Mouse (Mus musculus) layer of hippocampus, postnatal 10 days (tissue): ENCODE results near the gene Poln. TPM values are rescaled to one million over a fixed set of nuclear protein-coding genes. Genes with fewer than 3 reads are reported as not detected.
A peak's percentile ranks its signal among the peaks of the same experiment; 100 is the strongest.

Experiments
- DNase-seq, 2 experiments: peaks; one replicate each; pipeline ENCODE4 v3.0.0; 2021; ENCODE audit warnings: low spot score in 2 of 2
- total RNA-seq, 2 experiments: library from RNA; stranded (reverse); gene quantifications; 2 replicates each; pipeline ENCODE4 v1.2.3; 2021

Poln gene
- total RNA-seq, 2 experiments from 2014 or later = 0.58 to 2.0 TPM

- DNase-seq = peak; percentile 41 to 52
Observed at GRCm38 (mm10) chr5:34186961-34187391, 17.7 kb upstream of the Poln start.

DNA sequence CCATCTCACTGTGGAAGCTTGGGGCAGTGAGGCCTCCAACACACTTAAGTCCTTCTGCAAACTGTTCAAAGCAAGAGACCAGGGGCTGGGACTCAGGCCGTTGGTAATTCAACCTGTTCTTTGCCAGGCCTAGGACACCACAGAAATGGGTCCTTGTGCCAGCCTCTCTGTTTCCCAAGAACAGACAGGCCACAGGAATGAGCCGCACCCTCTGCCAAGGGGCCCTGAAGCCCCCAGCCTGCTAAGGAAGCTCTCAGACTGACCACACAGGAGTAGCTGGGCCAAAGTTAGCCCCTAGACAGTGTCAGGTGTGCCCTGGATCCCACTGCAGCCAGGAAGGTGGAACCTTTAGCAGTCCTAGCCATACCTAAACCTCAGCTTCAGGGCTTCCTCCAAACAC is 17.1 kb upstream of the Poln start:
- no peak for DNase-seq

DNA sequence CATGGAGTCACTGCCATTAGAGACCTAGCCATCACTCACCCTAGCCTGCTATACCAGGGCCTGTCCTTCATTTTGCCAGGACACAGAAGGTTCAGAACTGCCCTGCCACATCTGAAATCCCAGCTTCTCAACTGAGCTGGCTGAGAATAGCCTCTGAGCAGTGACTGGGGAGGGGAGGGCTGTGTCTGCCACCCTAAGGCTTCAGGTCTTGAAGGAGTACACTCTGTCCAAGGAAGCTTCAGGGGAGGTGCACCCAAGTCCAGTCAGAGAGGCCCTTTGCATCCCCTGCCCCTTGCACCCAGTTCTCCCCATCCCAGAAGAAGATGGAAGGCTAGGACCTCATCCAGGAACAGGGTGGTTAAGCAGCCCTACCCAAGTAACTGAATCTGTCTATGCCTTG is 16.5 kb upstream of the Poln start:
- no peak for DNase-seq

DNA sequence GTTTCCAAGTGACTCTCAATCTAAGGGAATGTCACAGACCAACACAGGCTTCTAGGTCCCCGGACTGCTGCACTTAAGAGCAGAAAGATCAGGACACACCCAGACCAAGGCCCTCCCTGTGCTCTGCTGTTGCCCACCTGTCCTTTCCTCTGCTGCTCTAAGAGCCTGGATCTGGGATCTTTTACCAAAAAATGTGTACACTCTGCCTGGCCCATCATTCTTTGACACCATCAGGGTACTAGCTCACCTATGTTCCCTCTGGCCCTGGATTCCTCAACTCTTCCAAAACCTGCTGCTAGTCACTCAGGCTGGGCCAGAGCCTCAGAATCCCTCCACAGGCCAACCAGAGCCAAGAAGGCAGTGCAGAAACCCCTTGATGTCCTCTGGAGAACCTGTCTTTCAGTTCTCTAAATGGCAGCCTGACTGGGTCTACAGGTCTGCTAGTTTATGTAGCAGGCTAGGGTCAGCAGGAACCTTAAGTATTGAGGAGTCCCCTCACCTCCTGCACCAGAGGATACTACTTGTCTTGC is 15.9 kb upstream of the Poln start:
- peak in 1 of 2 experiments; percentile 7 for DNase-seq

DNA sequence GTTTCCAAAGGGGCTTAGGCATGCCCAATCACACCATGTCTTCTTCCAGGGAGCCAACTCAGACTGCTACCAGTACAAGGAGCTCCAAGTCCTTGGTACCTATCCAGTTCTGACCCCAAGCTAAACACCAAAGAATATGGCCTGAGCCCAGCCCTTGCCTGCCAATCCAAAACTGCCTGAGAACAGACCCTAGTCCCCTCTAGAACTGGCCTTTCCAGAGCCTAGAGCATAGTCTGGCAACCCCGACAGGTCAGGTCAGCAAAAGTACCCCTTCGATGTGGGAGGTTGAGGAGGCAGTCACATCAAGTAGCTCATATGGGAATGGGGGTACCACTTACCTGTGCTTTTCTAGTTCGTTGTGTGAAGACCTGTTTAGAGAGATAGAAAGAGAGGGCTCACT is 14.7 kb upstream of the Poln start:
- DNase-seq = peak; percentile 3 to 12

GRCm38 (mm10) chr5:34183156-34183880 is 14.1 kb upstream of the Poln start:
- peak; percentile 18 to 24 for DNase-seq

- DNase-seq = peak; percentile 4 to 10
Observed at GRCm38 (mm10) chr5:34182486-34182885, 13.2 kb upstream of the Poln start.

- no peak for DNase-seq
Observed at GRCm38 (mm10) chr5:34177821-34178220, 8.6 kb upstream of the Poln start.

GRCm38 (mm10) chr5:34177091-34177490 is 7.8 kb upstream of the Poln start:
- peak in 1 of 2 experiments; percentile 9 for DNase-seq

DNA sequence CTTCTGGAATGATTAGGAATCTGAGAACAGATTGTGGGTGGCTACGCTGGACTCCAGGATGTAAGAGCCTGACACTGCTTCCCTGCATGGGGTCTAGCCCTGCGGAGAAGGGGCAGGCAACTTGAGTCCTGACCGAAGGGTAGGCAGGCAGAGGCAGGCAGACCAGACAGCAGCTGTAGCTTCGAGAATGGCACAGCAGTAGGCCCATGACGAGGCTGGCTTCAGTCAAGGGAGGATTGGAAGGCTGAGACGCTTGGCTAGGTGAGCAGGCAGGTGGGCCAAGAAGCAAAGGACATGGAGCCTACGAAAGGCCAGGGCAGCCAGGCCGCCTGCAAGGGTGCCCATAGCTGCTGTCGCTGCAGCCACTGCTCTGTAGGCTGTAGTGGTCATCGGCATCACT is 7.4 kb upstream of the Poln start:
- peak in 1 of 2 experiments; percentile 4 for DNase-seq

GRCm38 (mm10) chr5:34175403-34175694 is 6.1 kb upstream of the Poln start:
- no peak for DNase-seq

DNA sequence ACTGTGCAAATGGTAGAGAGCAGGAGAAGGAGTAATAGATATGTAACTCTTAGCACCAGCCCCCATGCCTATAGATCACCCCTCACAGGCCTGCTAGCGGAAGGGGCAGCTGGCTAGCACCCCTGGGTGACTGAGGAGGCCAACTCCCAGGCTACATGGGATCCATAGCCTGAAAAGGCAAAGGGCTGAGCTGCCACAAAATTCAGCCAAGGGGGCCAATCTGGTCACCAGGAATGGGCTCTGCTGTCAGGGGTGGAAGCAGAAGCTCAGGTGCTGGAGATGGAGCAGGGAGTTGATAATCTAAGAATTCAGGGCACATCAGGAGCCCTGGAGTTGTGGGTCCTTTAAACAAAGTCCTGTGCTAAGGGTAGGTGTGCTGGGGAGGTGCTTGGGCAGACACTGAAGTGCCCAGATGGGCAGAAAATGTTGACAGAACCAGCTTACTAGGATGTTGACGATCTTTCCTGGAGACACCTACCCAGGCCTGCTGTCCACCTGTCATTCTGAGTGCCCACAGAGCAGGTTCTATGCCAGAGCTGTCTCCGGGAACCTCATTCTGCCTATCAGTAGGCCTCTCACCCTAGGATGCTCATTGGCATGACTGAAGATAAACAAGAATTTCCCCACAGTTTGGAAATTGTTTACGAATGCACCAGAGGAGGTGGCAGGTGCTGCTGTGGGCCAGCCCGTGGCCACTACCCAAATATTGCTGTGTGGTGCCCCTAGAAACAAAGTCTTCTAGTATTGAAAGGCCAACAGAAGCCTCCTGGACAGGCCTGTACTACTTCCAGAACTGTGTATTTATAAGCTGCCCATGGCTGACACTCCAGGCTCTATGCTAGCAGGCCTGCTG is 5.5 kb upstream of the Poln start:
- DNase-seq = peak in 1 of 2 experiments; percentile 3

- DNase-seq = no peak
Observed at GRCm38 (mm10) chr5:34174021-34174420, 4.8 kb upstream of the Poln start.

GRCm38 (mm10) chr5:34170726-34171125 is 1.5 kb upstream of the Poln start:
- peak; percentile 10 to 24 for DNase-seq

- DNase-seq = no peak
Observed at GRCm38 (mm10) chr5:34169954-34170353, 706 bp upstream of the Poln start.

- DNase-seq = no peak
Observed at GRCm38 (mm10) chr5:34167857-34168256, 1.4 kb downstream of the Poln start.

DNA sequence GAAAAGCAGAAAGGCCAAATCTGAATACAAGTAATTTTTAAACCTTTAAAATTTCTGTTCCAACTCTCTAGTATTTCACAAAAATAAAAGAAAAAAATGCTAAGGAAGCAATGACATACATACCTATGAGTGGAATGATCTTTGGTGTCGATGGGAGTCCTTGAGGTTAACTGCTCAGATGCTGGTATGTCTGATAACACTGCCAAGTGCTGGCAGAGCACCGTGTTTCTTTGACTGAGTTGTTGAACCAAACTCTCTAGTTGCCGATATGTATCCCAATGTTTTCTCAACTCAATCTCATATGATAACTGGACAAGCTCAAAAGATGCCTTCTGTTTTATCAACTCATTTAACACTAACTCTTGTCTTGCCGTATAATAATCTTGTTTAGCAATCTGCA is 3.5 kb downstream of the Poln start:
- no peak for DNase-seq

DNA sequence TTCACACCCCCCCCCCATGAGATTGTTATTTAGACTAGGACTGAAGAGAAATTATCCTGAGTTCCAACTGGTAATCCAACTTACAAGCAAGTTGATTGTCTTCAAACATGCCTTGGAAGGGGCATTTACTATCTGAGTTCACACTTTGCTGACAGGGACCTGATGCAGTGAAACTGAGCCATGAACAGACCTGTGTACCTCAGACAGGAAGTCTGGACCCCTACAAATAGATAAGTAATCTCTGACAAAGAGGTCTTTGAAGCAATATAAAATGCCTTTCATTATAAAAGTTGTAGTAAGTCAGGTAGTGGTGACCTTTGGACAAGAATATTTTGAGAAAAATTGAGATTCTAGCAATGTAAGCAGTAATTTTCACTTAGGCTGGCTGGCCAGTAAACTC is 20.8 kb downstream of the Poln start:
- no peak for DNase-seq

DNA sequence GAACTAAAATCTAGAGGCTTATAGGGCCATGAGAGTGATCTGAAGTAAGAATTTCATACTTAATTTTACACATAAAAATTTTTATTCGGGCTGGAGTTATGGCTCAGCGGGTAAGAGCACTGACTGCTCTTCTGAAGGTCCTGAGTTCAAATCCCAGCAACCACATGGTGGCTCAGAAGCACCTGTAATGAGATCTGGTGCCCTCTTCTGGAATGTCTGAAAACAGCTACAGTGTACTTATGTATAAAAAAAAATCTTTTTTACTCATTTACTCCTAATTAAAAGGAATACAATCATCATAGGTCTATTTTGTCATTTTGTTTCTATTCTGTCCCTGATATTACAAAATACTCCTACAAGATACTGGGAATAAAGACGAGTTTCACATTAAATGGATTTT is 21.7 kb downstream of the Poln start:
- DNase-seq = no peak

DNA sequence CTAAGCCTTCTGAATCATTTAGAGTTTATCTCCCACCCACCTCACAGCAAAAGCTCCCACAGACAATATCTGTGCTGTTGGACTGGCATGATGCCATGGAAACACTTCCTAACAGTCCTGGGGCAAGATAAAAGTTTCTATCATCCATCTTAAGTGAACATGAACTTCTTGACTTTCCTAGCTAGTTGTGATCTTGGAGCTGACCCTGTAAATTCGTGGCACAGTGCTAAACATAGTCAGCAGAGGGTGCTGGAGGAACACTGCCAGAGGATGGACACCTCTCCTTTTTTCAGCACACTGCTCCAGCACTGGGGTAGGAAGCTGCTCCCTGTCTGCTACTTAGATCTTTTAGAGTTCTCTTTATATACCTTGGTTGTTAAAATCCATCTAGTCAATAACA is 29.5 kb downstream of the Poln start:
- DNase-seq = peak; percentile 12 to 51

DNA sequence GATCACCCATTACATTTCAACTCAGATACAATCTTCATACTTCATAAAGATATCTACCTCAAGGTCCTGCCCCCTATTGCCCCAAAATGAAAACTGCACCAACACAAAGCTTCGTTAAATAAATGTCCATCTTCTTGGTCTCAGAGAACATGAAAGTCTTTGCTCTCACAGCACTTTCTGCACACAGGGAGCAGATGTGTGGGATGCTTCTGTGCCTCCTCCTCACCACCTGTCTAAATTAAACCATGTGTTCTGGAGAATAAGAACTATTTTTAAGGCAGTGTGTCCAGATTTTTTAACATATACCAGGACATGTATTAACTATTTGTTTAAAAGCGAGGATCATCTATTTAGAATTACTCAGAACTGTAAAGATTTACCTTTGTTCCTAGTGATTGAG is 36.5 kb downstream of the Poln start:
- no peak for DNase-seq

DNA sequence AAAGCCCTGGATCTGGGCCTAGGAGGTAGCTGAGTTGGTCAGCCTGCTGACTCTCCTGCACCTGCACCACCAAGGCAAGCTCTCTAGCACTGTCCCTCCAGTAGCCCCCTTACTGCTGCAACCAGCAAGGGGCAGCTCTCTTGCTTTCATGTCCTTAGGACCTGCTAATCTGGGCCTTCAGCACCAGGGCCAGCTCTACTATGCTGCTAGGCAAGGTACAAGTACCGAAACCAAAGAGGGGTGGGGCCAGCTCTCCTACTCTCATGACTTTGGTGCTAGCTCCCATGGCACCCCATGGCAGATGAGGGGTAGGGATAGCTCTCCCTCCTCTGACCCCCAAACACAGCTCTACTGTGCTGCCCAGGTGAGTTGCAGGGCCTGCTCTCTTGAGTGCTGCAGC is 45.1 kb downstream of the Poln start:
- DNase-seq = no peak
